In genomic region chr6:47794106-47794830, GRCm38 (mm10) we compare ENCODE assay signal across 9 mouse cellular contexts. TPM values are rescaled to one million over a fixed set of nuclear protein-coding genes. Genes with fewer than 3 reads are reported as not detected.
DNase-seq lines count a peak whose midpoint lies in the region; ATAC-seq lines count a peak whose summit lies in the region.
"Had no signal": no experiment of that assay in that cellular context is flagged by ENCODE, and none has a peak within 500 bp of the region (broad histone marks: within the 10 kb centered on the region; RNA-seq: fewer than 3 reads in every experiment).

No protein-coding gene starts in this region.

- H3K9me3 ChIP-seq in hindbrain, embryonic 13.5 days, result no peaks in the 10 kb centered on the region
- no peaks in the 10 kb centered on the region for H3K9me3 ChIP-seq in midbrain, embryonic 15.5 days
- H3K9me3 ChIP-seq: lung, embryonic 15.5 days had no signal

- no peak overlapping the region for H3K4me2 ChIP-seq in hindbrain, embryonic 13.5 days
- no peak overlapping the region for H3K4me2 ChIP-seq in midbrain, embryonic 15.5 days
- H3K4me2 ChIP-seq: lung, embryonic 15.5 days had no signal

- H3K27me3 ChIP-seq in hindbrain, embryonic 13.5 days, result no peaks in the 10 kb centered on the region
- H3K27me3 ChIP-seq in midbrain, embryonic 15.5 days (replicated peaks), result no peaks in the 10 kb centered on the region
- H3K27me3 ChIP-seq: lung, embryonic 15.5 days had no signal

- DNase-seq in cerebellum, adult 11-12 months, result peak; percentile 34
- DNase-seq in cerebellum, adult 8-10 months, result no peak
- peak; percentile 53 for DNase-seq in layer of hippocampus, adult 9-11 months
- no peak for DNase-seq in layer of hippocampus, adult 9-10 months (ENCODE audit: low spot score)
- peak; percentile 64 for DNase-seq in ES-CJ7 (ENCODE audit: low read depth, low spot score)
- DNase-seq in frontal cortex, postnatal 36 days (ENCODE audit: low spot score in 2 of 2), result no peak

- peaks cover 51% of the 10 kb centered on the region for H3K36me3 ChIP-seq in hindbrain, embryonic 13.5 days
- peaks cover 26% of the 10 kb centered on the region for H3K36me3 ChIP-seq in midbrain, embryonic 15.5 days (replicated peaks)

- H3K27ac ChIP-seq in hindbrain, embryonic 13.5 days, result peak overlapping the region; percentile 69
- peak overlapping the region; percentile 18; the same call in 1 of the 2 replicates for H3K27ac ChIP-seq in midbrain, embryonic 15.5 days
- H3K27ac ChIP-seq: lung, embryonic 15.5 days had no signal

- no peak overlapping the region for H3K4me3 ChIP-seq in hindbrain, embryonic 13.5 days
- no peak overlapping the region for H3K4me3 ChIP-seq in midbrain, embryonic 15.5 days
- H3K4me3 ChIP-seq: lung, embryonic 15.5 days had no signal

- peaks cover 5% of the 10 kb centered on the region for H3K4me1 ChIP-seq in hindbrain, embryonic 13.5 days (replicated peaks)
- peaks cover 3% of the 10 kb centered on the region; the same call in 1 of the 2 replicates for H3K4me1 ChIP-seq in midbrain, embryonic 15.5 days

- 39% methylated on average over 10 of the region's 10 CpGs for WGBS in hindbrain, embryonic 13.5 days
- 30% methylated on average over 10 of the region's 10 CpGs for WGBS in midbrain, embryonic 15.5 days

- no peak overlapping the region for H3K9ac ChIP-seq in hindbrain, embryonic 13.5 days
- H3K9ac ChIP-seq in midbrain, embryonic 15.5 days, result no peak overlapping the region
- H3K9ac ChIP-seq: lung, embryonic 15.5 days had no signal

- no peak for ATAC-seq in hindbrain, embryonic 13.5 days (ENCODE audit: low FRiP score)
- 0 out of 2 replicates have a peak, but pooled peaks have one; percentile 18 for ATAC-seq in midbrain, embryonic 15.5 days (replicated peaks)

RNA-seq across cellular contexts. Expression of gene Pdia4, which starts 19.0 kb away (rescaled TPM):
- 177 and 180 TPM in 2 replicates for polyA plus RNA-seq in hindbrain, embryonic 13.5 days (2015; fragmentation: Nextera tagmentation; extraction: Ambion mirVana)
- 138 and 149 TPM in 2 replicates for polyA plus RNA-seq in midbrain, embryonic 15.5 days (2015; fragmentation: Nextera tagmentation; extraction: Ambion mirVana)

RNA-seq across cellular contexts. Expression of gene Zfp786, which starts 36.4 kb away (rescaled TPM):
- 15.3 and 16.6 TPM in 2 replicates for polyA plus RNA-seq in hindbrain, embryonic 13.5 days (2015; fragmentation: Nextera tagmentation; extraction: Ambion mirVana)
- 21.1 and 22.8 TPM in 2 replicates for polyA plus RNA-seq in midbrain, embryonic 15.5 days (2015; fragmentation: Nextera tagmentation; extraction: Ambion mirVana)

RNA-seq across cellular contexts. Expression of gene Zfp398, which starts 41.2 kb away (rescaled TPM):
- 17.9 and 18.1 TPM in 2 replicates for polyA plus RNA-seq in hindbrain, embryonic 13.5 days (2015; fragmentation: Nextera tagmentation; extraction: Ambion mirVana)
- 20.9 and 22.5 TPM in 2 replicates for polyA plus RNA-seq in midbrain, embryonic 15.5 days (2015; fragmentation: Nextera tagmentation; extraction: Ambion mirVana)

Comparison
In these comparisons a context has a peak if more than half of its experiments do, and no peak if none do; other contexts are left out.
1. DNase-seq: peak in cerebellum, adult 11-12 months (single experiment), layer of hippocampus, adult 9-11 months (single experiment) and ES-CJ7 (single experiment); none in cerebellum, adult 8-10 months (single experiment), layer of hippocampus, adult 9-10 months (single experiment) and frontal cortex, postnatal 36 days (0 of 2).